Mouse (Mus musculus) E14TG2a.4 (cell line): ENCODE data around the gene Mt1.

Experiments used
- CTCF ChIP-seq: conservative IDR thresholded peaks from 2 replicates; pipeline ENCODE4 v1.5.1; 2014; ENCODE audit warnings: low read length
- POU5F1 ChIP-seq: IDR thresholded peaks from 2 replicates; pipeline ENCODE4 v1.6.1; 2014; ENCODE audit warnings: low read length, borderline replicate concordance

DNA sequence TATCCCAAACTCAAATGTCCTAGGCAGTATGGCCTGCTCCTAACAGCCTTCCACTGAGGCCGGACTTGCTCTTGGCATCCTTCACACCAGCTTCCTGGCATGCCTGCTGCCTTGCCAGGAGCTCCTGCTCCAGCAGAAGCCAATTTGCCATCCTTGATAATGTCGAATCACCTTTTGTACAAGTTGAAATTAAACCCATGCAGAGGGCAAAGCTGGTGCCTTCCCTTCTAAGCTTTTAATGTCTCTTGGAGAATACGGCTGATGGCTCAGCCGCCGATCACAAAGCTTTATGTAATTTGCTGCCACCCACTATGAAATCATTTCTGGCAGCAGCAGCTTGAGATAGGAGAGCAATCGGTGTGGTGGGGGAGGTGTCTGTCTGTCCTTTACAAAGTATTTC, 30.8 kb downstream of the Mt1 start:
- no peak for TF ChIP-seq CTCF
- TF ChIP-seq POU5F1, result no peak
